Mouse (Mus musculus) C2C12 (cell line): Measurements from ENCODE around the gene Ccm2. TPM values are rescaled to one million over a fixed set of nuclear protein-coding genes. Genes with fewer than 3 reads are reported as not detected.
A peak's percentile ranks its signal among the peaks of the same experiment; 100 is the strongest.

Experiments used
- H3K27me3 ChIP-seq: one replicate; pipeline ENCODE4 v1.6.1; 2011; ENCODE audit not compliant: control insufficient read depth, insufficient read depth, insufficient read length
- H3K36me3 ChIP-seq: one replicate; pipeline ENCODE4 v1.6.1; 2011; ENCODE audit not compliant: control insufficient read depth, insufficient read depth
- H3K4me3 ChIP-seq: one replicate; pipeline ENCODE4 v1.5.1; 2011; ENCODE audit warnings: mild to moderate bottlenecking, control low read depth; ENCODE audit not compliant: poor library complexity, insufficient read depth, severe bottlenecking
- H3K79me2 ChIP-seq: one replicate; pipeline ENCODE4 v1.6.1; 2011; ENCODE audit not compliant: control insufficient read depth, insufficient read depth
- H3K79me3 ChIP-seq: one replicate; pipeline ENCODE4 v1.6.1; 2011; ENCODE audit warnings: low read depth, control low read depth
- H3ac ChIP-seq: one replicate; pipeline ENCODE3; 2011; ENCODE audit warnings: low read depth; ENCODE audit not compliant: control insufficient read depth, insufficient read length
- CEBPB ChIP-seq: IDR thresholded peaks from one replicate; pipeline ENCODE4 v1.6.1; 2011; ENCODE audit warnings: low read depth, mild to moderate bottlenecking, control low read depth, moderate library complexity
- CTCF ChIP-seq: IDR thresholded peaks from one replicate; pipeline ENCODE4 v1.5.1; 2011; ENCODE audit not compliant: control insufficient read depth, insufficient read depth, insufficient read length
- FOSL1 ChIP-seq: IDR thresholded peaks from one replicate; pipeline ENCODE4 v1.8.0; 2011; ENCODE audit warnings: mild to moderate bottlenecking, low read length; ENCODE audit not compliant: poor library complexity, insufficient read depth, severe bottlenecking
- MAX ChIP-seq: IDR thresholded peaks from one replicate; pipeline ENCODE4 v1.6.1; 2011; ENCODE audit warnings: mild to moderate bottlenecking, control low read depth
- MYOD1 ChIP-seq: IDR thresholded peaks from one replicate; pipeline ENCODE4 v1.6.1; 2011; ENCODE audit warnings: low read depth; ENCODE audit not compliant: control insufficient read depth, insufficient read length
- MYOG ChIP-seq: IDR thresholded peaks from one replicate; pipeline ENCODE4 v1.6.1; 2011; ENCODE audit not compliant: control insufficient read depth, insufficient read length; ENCODE audit errors: extremely low read depth
- USF1 ChIP-seq: IDR thresholded peaks from one replicate; pipeline ENCODE4 v1.6.1; 2011; ENCODE audit warnings: low read depth, mild to moderate bottlenecking, control low read depth, moderate library complexity
- long read RNA-seq, 2 experiments: library from polyadenylated mRNA; unstranded; transcript quantifications; one replicate each; pipeline ENCODE4 v2.0.0; 2019 to 2020
- polyA plus RNA-seq: library from polyadenylated mRNA; unstranded; fragments of >200 nt; fragmentation: generic; extraction: Trizol; gene quantifications from one replicate; pipeline ENCODE4 v1.2.1, GENCODE M21; 2012; ENCODE audit warnings: missing spikeins

Ccm2 gene
- polyA plus RNA-seq: 90.7 TPM
- long read RNA-seq, experiment 1, transcript Ccm2-201 (10 exons, 1,858 nt): major isoform, 50 of 64 reads
- long read RNA-seq, experiment 1, partial matches to known transcripts: 7 of 64 reads
- long read RNA-seq, experiment 1, other reads (novel, unspliced or antisense): 7 of 64 reads
- long read RNA-seq, experiment 2, transcript Ccm2-201 (10 exons, 1,858 nt): major isoform, 185 of 224 reads
- long read RNA-seq, experiment 2, partial matches to known transcripts: 13 of 224 reads
- long read RNA-seq, experiment 2, other reads (novel, unspliced or antisense): 26 of 224 reads

DNA sequence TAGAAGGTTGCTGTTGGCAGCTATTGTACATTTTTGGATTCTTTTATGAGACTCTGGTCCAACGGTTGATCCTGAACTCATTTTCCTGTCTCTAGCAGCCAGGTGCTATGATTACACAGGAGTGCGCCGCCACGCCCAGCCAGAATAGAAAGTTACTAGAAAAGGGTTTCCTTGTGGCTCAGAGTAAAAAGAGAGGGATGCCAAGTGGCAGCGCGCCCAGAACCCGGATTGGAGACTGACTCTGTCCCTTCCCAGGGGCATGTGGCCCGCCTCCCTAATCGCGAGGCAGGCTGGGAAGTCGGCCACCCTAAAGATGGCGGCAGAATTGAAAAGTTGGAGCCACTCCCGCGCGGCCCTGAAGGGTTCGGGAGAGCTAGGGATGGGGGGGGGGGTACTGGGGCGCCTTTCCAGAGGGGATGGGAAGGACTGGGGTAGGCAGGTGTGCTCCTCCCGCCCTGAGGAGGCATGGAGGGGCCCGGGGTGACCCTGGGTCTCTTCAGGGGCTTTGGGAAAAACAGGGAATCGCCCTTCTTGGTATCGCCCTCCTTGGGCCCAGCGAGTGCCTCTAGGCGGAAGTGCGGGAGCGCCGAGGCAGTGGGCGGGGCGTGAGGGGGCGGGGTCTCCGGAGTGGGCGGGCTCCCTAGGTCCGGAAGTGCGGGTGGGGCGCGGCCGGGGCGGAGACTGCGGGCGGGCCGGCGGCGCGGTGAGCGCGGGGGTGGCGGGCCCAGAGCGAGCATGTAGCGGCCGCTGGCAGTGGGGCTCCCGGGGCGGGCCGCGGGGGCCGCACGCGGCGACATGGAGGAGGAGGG is at the start of gene Ccm2:
Ccm2 (plus strand) TSS at position 683 of the 809 bp plus-strand sequence.
- Histone ChIP-seq H3K4me3 (peak within 1 kb of the TSS; percentile 74), H3K27me3 (no peaks in the 10 kb centered on the region)
- peak; percentile 59 for TF ChIP-seq USF1
- TF ChIP-seq MYOD1: no peak
- no peak for TF ChIP-seq FOSL1
- TF ChIP-seq CEBPB: no peak
- no peak for TF ChIP-seq CTCF
- TF ChIP-seq MYOG: no peak
- TF ChIP-seq MAX: peak; percentile 82

DNA sequence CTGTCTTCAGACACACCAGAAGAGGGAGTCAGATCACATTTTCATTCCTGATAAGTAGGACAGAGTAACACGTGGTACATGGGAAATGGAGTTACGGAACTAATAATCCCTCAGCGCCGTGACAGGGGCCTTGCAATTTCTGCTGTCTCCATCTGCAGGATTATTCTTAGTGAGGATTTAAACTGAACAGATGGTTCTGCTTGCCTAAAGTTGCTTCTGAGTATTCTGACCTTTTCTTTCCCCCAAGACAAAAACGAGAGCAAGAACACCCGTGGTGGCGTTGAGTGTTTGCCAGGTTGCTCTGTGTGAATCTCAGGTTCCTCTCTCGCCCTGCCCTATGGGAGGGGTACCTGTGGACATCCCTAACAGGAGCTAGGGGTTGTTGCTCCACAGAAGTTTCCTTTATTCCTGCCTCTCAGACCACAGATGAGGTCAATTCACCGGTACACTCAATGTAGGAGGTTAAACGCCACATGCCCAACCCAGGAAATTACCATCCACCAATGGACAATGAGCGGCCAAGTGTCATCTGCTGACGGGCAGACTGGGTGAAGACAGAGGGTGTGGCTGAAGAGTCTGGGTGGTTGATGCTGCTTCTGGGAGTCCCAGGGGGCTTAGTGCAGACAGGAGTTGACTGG is 49.3 kb upstream of the Ccm2 start:
- no peak overlapping the region for H3K4me3 ChIP-seq
- H3K79me2 ChIP-seq: no peaks in the 10 kb centered on the region
- no peaks in the 10 kb centered on the region for H3K79me3 ChIP-seq
- H3K36me3 ChIP-seq: no peaks in the 10 kb centered on the region
- no peak overlapping the region for H3ac ChIP-seq
- H3K27me3 ChIP-seq: no peaks in the 10 kb centered on the region
- no peak for TF ChIP-seq CEBPB
- no peak for TF ChIP-seq MAX
- TF ChIP-seq CTCF: no peak
- no peak for TF ChIP-seq MYOD1

More for the DNA sequence above, at the start of gene Ccm2:
- Histone ChIP-seq H3K79me3 (peaks cover 43% of the 10 kb centered on the region), H3ac (peak within 1 kb of the TSS; percentile 98), H3K79me2 (peaks cover 45% of the 10 kb centered on the region), H3K36me3 (peaks cover 21% of the 10 kb centered on the region)

DNA sequence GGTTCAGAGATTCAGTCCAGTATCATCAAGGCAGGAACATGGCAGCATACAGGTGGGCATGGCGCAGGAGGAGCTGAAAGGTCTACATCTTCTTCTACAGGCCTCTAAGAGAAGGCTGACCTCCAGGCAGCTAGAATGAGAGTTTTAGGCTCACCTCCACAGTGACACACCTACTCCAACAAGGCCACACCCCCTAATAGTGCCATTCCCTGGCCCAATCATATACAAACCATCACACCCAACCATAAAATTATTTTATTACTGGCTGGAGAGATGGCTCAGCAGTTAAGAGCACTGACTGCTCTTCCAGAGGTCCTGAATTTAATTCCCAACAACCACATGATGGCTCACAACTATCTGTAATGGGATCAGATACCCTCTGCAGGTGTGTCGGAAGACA is 44.2 kb upstream of the Ccm2 start:
- H3K79me2 ChIP-seq: no peaks in the 10 kb centered on the region
- H3K4me3 ChIP-seq: no peak overlapping the region
- H3K36me3 ChIP-seq: no peaks in the 10 kb centered on the region
- H3K79me3 ChIP-seq: no peaks in the 10 kb centered on the region
- TF ChIP-seq FOSL1 (no peak), USF1 (no peak), MYOG (no peak), CEBPB (no peak), MAX (no peak), CTCF (no peak), MYOD1 (no peak)
- H3ac ChIP-seq: no peak overlapping the region
- no peaks in the 10 kb centered on the region for H3K27me3 ChIP-seq

DNA sequence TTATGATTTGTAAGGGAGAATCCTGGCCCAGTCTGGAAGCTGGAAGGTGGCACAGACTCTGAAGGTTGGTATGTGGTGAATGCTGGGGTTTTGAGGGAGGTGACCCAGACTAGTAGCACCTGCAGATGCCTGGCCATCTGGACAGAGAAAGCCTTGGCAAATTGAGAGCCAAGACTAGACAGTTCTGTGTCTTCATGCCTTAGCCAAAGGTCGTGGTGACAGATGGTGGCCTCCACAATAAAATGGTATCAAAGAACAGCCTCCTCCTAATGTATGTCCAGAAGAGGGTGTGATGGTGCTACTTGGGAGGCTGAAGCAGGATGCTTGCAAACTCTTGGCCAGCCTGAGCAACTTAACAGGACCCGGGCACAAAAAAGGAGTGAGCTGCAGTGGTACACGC is 42.5 kb upstream of the Ccm2 start:
- H3K36me3 ChIP-seq: no peaks in the 10 kb centered on the region
- no peaks in the 10 kb centered on the region for H3K27me3 ChIP-seq
- H3K79me2 ChIP-seq: no peaks in the 10 kb centered on the region
- no peaks in the 10 kb centered on the region for H3K79me3 ChIP-seq
- H3ac ChIP-seq: no peak overlapping the region
- no peak overlapping the region for H3K4me3 ChIP-seq
- TF ChIP-seq CEBPB (no peak), USF1 (no peak), FOSL1 (no peak), MAX (no peak), MYOG (no peak), MYOD1 (no peak), CTCF (no peak)

DNA sequence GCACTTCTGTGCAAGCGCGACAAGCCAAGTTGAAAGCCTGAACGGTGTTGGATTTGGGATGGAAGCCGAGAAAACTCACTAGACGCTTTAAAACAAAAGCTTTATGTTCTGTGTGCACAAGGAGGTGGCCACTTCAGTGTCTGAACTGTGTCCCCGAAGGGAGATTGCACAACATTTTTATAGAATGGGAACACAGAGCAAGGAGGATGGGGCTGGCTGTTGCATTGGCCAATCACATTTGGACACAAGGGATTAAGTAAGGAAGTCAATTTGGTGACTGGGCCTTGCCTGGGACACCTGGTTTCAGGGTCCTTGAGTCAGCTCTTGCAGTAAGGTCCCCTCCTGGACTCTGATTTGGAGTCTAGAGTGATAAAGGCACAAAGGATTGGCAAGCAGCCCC is 42.0 kb upstream of the Ccm2 start:
- Histone ChIP-seq H3K4me3 (no peak overlapping the region), H3K27me3 (no peaks in the 10 kb centered on the region), H3K36me3 (no peaks in the 10 kb centered on the region), H3K79me2 (no peaks in the 10 kb centered on the region), H3K79me3 (no peaks in the 10 kb centered on the region), H3ac (no peak overlapping the region)
- TF ChIP-seq MAX (no peak), MYOG (no peak), FOSL1 (no peak), CEBPB (peak; percentile 27), MYOD1 (no peak), USF1 (no peak), CTCF (no peak)
